Mouse (Mus musculus): ENCODE measurements around the gene Smarca2.
A peak's percentile ranks its signal among the peaks of the same experiment; 100 is the strongest.

The Smarca2 gene

GRCm38 (mm10) chr19:26604755-26605300 lies at the start of gene Smarca2:
Smarca2 (plus strand) TSS chr19:26605050.
- peak; percentile 97 to 98 for DNase-seq (ENCODE audit: low spot score in 2 of 2)

GRCm38 (mm10) chr19:26564850-26565249 lies 40.0 kb upstream of the Smarca2 start:
- DNase-seq (ENCODE audit: low spot score in 2 of 2), result no peak

GRCm38 (mm10) chr19:26566109-26566508 lies 38.7 kb upstream of the Smarca2 start:
- peak in 1 of 2 experiments; percentile 1 for DNase-seq (ENCODE audit: low spot score in 2 of 2)

- DNase-seq (ENCODE audit: low spot score in 2 of 2), result no peak
These were observed 36.6 kb upstream of the Smarca2 start for GRCm38 (mm10) chr19:26568236-26568635.

- no peak for DNase-seq (ENCODE audit: low spot score in 2 of 2)
These were observed 35.9 kb upstream of the Smarca2 start for GRCm38 (mm10) chr19:26568941-26569340.

- no peak for DNase-seq (ENCODE audit: low spot score in 2 of 2)
These were observed 35.4 kb upstream of the Smarca2 start for GRCm38 (mm10) chr19:26569461-26569860.

GRCm38 (mm10) chr19:26579645-26580044 lies 25.2 kb upstream of the Smarca2 start:
- no peak for DNase-seq (ENCODE audit: low spot score in 2 of 2)

GRCm38 (mm10) chr19:26580061-26580460 lies 24.8 kb upstream of the Smarca2 start:
- no peak for DNase-seq (ENCODE audit: low spot score in 2 of 2)

- DNase-seq (ENCODE audit: low spot score in 2 of 2), result no peak
These were observed 10.2 kb upstream of the Smarca2 start for GRCm38 (mm10) chr19:26594661-26595060.

- peak in 1 of 2 experiments; percentile 29 for DNase-seq (ENCODE audit: low spot score in 2 of 2)
These were observed 3.4 kb upstream of the Smarca2 start for GRCm38 (mm10) chr19:26601459-26601858.

GRCm38 (mm10) chr19:26603296-26603860 lies 1.5 kb upstream of the Smarca2 start:
- DNase-seq (ENCODE audit: low spot score in 2 of 2), result no peak

- DNase-seq (ENCODE audit: low spot score in 2 of 2), result no peak
These were observed 720 bp upstream of the Smarca2 start for GRCm38 (mm10) chr19:26603906-26604754.

GRCm38 (mm10) chr19:26605438-26606320 lies 829 bp downstream of the Smarca2 start:
- DNase-seq (ENCODE audit: low spot score in 2 of 2), result peak; percentile 58 to 61

- peak; percentile 67 to 77 for DNase-seq (ENCODE audit: low spot score in 2 of 2)
These were observed 1.7 kb downstream of the Smarca2 start for GRCm38 (mm10) chr19:26606321-26607155.

- DNase-seq (ENCODE audit: low spot score in 2 of 2), result no peak
These were observed 2.3 kb downstream of the Smarca2 start for GRCm38 (mm10) chr19:26607156-26607536.

GRCm38 (mm10) chr19:26607551-26608433 lies 2.9 kb downstream of the Smarca2 start:
- DNase-seq (ENCODE audit: low spot score in 2 of 2), result peak; percentile 65 to 67

GRCm38 (mm10) chr19:26608434-26608812 lies 3.6 kb downstream of the Smarca2 start:
- DNase-seq (ENCODE audit: low spot score in 2 of 2), result no peak

GRCm38 (mm10) chr19:26609637-26610036 lies 4.8 kb downstream of the Smarca2 start:
- no peak for DNase-seq (ENCODE audit: low spot score in 2 of 2)

- no peak for DNase-seq (ENCODE audit: low spot score in 2 of 2)
These were observed 8.1 kb downstream of the Smarca2 start for GRCm38 (mm10) chr19:26612995-26613394.

GRCm38 (mm10) chr19:26613665-26614064 lies 8.8 kb downstream of the Smarca2 start:
- no peak for DNase-seq (ENCODE audit: low spot score in 2 of 2)
